Mouse (Mus musculus): ENCODE measurements around the gene Dkk2.
"Not testable (repeated sequence)": the region's sequence is repeated elsewhere in the genome, so short reads cannot be mapped to it uniquely, and the experiment has no call there.

The Dkk2 gene

GRCm38 (mm10) chr3:132085112-132085822 lies at the start of gene Dkk2:
Dkk2 (plus strand) TSS chr3:132085292.
- peak; percentile 64 for DNase-seq (ENCODE audit: low read depth)

DNA sequence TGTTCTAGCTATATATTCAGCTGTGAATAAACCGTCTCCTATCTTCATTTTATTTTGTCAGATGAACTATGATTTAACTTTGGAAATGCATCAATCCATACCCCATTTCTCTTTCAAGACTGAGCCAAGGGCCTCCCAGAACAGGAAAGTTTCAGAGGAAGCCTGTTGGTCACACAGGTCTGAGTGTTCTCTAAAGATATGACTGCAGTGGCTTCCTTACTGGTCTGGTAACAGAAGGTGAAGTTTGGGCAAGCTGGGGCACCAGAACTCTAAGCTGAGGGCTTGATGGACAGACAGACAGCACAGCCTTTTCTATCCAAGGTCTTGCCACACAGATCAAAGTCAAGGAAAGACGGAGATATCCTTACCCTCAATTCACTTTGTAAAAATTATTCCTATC lies 48.4 kb upstream of the Dkk2 start:
- DNase-seq (ENCODE audit: low read depth) = no peak

DNA sequence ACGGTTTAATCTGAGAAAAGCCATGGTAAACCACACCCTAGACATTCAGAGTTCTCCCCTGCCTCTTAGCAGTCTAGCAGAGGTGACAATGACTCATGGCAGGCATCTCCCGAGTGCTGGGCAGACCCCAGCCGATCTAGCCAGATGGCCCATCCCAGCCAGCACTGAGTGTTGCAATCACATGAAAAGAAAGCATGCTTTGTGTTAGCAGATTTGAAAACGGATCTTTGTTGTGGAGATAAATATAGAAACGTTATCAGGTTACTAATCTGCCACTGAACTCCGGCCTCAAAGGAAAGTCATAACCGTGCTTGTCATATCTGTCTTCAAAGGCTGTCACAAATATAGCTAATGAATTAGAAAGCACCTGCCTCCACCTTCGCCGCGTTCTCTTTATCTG lies 47.4 kb upstream of the Dkk2 start:
- peak; percentile 38 for DNase-seq (ENCODE audit: low read depth)

GRCm38 (mm10) chr3:132040066-132040465 lies 45.0 kb upstream of the Dkk2 start:
- DNase-seq (ENCODE audit: low read depth) = peak; percentile 69

GRCm38 (mm10) chr3:132050884-132051457 lies 34.1 kb upstream of the Dkk2 start:
- DNase-seq (ENCODE audit: low read depth) = peak; percentile 23

- DNase-seq (ENCODE audit: low read depth) = not testable (repeated sequence)
Measured at GRCm38 (mm10) chr3:132062816-132063215, 22.3 kb upstream of the Dkk2 start.

- no peak for DNase-seq (ENCODE audit: low read depth)
Measured at GRCm38 (mm10) chr3:132063374-132063773, 21.7 kb upstream of the Dkk2 start.

DNA sequence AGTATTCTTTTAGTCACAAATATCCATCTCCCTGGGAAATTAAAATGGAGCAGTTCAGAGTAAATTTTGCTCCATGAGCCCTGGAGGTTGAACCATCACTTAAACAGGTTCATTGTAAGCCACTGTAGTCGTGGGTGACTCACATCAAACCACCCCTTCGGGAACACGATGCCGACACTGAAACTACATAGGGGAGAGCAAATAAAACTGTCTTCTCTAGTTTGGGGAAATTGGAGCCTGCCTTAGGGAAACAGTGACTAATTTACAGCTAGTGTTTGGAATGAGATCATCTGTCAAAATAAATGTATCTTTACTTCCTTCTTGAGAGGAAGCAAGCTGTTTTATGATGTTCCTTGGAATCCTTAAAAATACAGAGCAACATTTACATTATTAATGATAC lies 21.1 kb upstream of the Dkk2 start:
- DNase-seq (ENCODE audit: low read depth) = peak; percentile 44

GRCm38 (mm10) chr3:132064920-132065319 lies 20.2 kb upstream of the Dkk2 start:
- no peak for DNase-seq (ENCODE audit: low read depth)

GRCm38 (mm10) chr3:132070949-132071348 lies 14.1 kb upstream of the Dkk2 start:
- peak; percentile 60 for DNase-seq (ENCODE audit: low read depth)

DNA sequence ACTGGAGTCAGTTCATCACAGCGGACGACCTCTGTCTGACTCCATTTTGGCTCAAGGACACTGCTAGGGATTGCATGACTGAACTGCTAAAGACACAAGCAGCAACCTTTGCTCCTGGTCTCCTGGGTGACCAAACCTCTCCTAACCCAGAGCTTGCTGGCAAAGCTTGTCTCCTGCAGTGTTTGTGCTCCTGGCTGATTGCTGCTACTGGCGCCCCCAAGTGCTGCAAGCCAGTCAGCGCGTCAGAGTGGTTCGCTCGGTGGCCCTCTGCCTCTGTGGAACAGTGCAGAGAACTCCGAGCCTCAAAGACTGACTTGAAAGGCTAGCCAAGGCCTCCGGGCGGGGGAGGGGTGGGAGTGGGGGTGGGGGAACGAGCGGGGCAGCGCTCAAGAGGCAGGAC lies 1.1 kb upstream of the Dkk2 start:
- DNase-seq (ENCODE audit: low read depth) = peak; percentile 69

DNA sequence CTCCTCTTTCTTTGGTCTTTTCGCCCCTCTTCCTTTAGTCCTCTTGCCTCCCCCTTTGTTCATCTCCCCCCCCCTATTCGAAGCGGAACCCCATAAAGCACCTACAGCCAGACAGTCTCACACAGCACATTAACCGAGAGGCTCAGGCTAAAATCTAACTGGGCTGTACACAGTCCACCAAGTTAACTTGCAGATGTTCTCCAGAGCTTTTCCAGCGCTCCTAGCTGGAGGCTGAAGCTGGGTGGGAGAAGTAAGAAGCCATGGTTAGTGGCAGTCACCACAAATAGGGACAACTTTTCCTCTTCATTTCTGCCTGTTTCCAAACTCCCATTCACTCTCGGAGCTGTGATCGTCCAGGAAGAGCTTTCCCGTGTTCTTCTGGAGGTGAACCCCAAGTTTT lies 412 bp upstream of the Dkk2 start:
- no peak for DNase-seq (ENCODE audit: low read depth)

DNA sequence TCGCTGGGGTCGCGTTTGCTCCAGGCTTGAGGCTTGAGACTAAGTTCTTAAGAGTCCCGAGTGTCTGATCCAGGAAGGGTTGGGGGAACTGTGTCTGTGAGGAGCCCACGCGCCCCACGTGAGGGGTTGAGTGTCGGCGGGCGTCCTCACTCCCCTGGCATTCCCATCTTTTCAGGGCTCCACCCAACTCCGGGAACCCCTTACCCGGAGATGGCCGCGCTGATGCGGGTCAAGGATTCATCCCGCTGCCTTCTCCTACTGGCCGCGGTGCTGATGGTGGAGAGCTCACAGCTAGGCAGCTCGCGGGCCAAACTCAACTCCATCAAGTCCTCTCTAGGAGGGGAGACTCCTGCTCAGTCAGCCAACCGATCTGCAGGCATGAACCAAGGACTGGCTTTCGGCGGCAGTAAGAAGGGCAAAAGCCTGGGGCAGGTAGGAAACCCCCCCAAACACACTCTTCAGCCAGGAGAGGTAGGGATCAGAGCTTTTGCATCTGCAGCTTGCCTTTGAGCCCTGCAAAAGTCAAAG lies 795 bp downstream of the Dkk2 start:
- DNase-seq (ENCODE audit: low read depth) = peak; percentile 64

DNA sequence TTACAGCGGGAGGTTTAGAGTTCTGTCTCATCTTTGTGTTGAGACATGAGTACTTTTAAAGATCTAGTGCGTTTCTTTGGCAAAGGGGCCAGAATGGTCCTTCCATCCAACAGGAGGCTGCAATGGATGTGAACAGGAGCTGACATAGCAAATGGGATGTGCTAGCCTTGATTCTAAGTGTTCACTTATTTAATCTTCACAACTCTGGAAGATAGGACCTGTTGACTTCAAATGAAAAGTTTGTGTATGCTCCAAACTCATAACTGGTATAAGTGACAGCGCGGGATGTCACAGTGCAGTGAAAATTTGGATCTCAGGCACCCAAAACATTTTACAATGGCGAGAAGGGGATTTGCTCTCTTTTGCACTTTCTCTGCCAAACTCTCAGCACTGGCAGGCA lies 1.4 kb downstream of the Dkk2 start:
- peak; percentile 35 for DNase-seq (ENCODE audit: low read depth)

DNA sequence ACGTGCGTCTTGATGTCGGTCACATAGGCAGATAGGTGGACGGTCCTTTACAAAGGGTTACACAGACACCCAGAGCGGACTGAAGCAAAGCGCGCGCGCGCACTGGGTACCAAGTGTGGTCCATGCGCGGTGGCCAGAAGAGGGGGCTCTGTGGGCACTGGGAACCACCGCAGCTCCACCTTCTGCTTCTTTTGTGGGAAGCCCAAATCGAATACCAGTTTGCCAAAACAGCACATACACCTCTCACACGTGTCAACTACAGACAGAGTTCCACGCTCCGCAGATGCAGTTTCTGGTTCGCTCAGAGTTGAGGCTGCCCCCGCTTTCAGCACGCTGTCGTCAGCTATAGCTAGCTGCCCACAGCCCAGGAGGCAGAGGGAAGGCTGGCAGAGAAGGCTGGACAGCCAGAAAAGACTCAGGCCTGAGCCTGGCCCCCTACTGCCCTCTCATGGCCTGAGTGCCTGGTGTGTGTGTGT lies 2.0 kb downstream of the Dkk2 start:
- DNase-seq (ENCODE audit: low read depth) = peak; percentile 87

GRCm38 (mm10) chr3:132092983-132093382 lies 7.9 kb downstream of the Dkk2 start:
- no peak for DNase-seq (ENCODE audit: low read depth)

DNA sequence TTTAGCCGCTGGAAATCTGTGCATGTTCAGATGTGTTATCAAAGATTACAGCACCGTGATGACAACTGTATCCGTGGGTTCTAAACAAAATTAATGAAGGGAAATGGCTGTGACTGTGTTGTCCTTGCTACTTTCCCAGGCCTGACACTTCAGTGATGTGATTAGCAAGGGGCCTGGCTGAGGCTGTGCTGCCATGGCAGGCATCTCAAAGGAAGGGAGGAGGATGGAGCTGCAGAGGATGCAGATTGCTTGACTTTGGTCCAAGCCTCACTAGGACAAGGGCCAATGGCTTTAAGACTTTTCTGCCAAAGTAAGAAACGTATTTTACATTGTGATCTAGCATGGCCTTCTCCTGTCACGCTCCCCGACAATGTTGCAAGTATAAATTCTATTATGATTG lies 11.2 kb downstream of the Dkk2 start:
- no peak for DNase-seq (ENCODE audit: low read depth)

GRCm38 (mm10) chr3:132100746-132101145 lies 15.7 kb downstream of the Dkk2 start:
- DNase-seq (ENCODE audit: low read depth) = no peak

- no peak for DNase-seq (ENCODE audit: low read depth)
Measured at GRCm38 (mm10) chr3:132103020-132103419, 17.9 kb downstream of the Dkk2 start.

DNA sequence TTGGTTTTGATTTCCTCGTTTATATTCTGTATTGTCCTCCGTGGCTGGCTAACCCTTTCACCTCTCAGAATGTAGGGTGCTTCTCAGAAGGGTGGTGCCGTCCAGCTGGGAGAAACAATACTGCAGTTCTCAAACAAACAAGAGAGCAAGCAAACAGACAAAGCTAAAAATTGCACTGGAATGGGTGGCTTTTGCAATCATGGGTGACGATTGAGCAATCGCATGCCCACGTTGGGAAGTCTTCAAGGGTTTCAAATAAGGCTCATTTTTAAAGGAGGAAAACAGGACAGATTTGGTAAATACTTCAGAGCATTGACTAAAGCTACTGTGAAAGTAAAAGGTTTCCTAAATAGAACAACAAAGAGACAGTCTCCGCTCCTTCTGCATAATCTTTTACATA lies 18.4 kb downstream of the Dkk2 start:
- peak; percentile 39 for DNase-seq (ENCODE audit: low read depth)

DNA sequence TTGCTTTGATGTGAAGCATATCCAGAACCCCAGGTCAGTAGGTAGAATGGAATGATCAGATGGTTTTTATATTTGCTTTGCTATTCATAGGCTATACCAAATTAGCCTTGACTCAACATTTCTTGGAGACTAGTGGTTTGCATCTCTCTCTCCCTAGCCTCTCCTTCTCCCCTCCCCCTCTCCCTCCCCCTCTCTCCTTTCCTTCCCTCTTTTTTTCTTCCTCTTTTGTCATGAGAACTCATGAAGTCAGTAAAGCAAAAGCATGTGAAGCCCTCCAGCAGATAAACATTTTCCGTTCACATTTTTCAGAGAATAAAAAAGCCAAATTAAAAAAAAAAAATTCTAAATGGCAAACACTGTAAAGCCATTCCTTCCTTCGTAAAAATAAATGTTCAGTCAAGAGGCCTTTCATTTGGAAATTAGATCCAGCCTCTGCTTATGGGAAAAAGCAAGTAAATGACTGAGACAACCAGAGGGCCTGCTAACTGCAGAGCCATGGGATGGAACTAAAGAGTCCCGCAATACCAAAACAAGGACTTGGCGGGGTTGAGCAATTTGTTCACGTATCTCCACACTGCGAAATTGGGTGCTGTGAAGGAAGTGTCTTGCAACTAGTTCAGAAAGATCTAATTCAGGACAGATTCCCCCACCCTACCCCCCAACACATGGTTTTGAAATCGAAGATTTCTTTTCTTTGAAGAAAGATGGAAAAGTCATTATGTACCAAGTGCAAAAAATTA lies 30.9 kb downstream of the Dkk2 start:
- DNase-seq (ENCODE audit: low read depth) = no peak

DNA sequence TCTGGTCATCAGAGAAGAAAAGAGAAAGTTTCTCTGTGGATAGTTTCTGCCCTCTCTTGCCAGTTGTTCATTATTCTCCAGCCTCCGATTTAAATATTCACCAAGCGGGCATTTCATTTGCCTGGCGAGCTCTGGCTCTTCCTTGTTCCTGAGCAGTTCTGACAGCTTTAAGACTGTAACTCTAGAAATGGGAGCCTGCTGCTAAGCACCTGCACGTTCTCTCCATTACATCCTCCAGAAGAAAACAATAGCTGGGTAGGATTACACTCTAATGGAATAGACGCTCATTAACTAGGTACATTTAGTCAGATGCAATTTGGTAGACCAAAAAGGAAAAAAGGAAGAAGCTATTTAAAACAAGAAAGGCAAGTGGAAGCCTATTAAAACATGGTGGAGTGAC lies 36.3 kb downstream of the Dkk2 start:
- DNase-seq (ENCODE audit: low read depth) = no peak

GRCm38 (mm10) chr3:132122581-132122980 lies 37.5 kb downstream of the Dkk2 start:
- DNase-seq (ENCODE audit: low read depth) = no peak
